Mouse (Mus musculus) E14TG2a.4 (cell line): ENCODE measurements at regions not wholly inside any gene's neighbourhood (a gene's known extent, or its start where the extent isn't known, plus 50 kb on each side); places are given as distances from the start of the nearest gene placed in this dataset.
A peak's percentile ranks its signal among the peaks of the same experiment; 100 is the strongest.

Experiments used
- H3K27me3 ChIP-seq: 2 replicates; pipeline ENCODE4 v1.6.1; 2014; ENCODE audit warnings: low read length, control low read depth; ENCODE audit not compliant: insufficient read depth
- H3K36me3 ChIP-seq: 2 replicates; pipeline ENCODE4 v1.6.1; 2014; ENCODE audit warnings: low read length, control low read depth; ENCODE audit not compliant: insufficient read depth
- H3K4me1 ChIP-seq: replicated peaks from 2 replicates; pipeline ENCODE4 v1.6.1; 2014; ENCODE audit warnings: low read depth, low read length, control low read depth
- H3K4me3 ChIP-seq: replicated peaks from 2 replicates; pipeline ENCODE4 v1.5.1; 2014; ENCODE audit warnings: mild to moderate bottlenecking, low read length
- H3K9me3 ChIP-seq: 2 replicates; pipeline ENCODE4 v1.6.1; 2014; ENCODE audit warnings: low read length, control low read depth
- CTCF ChIP-seq: conservative IDR thresholded peaks from 2 replicates; pipeline ENCODE4 v1.5.1; 2014; ENCODE audit warnings: low read length
- NANOG ChIP-seq: IDR thresholded peaks from 2 replicates; pipeline ENCODE4 v1.6.1; 2014; ENCODE audit warnings: borderline replicate concordance, low read length, mixed read lengths
- POU5F1 ChIP-seq: IDR thresholded peaks from 2 replicates; pipeline ENCODE4 v1.6.1; 2014; ENCODE audit warnings: low read length, borderline replicate concordance

DNA sequence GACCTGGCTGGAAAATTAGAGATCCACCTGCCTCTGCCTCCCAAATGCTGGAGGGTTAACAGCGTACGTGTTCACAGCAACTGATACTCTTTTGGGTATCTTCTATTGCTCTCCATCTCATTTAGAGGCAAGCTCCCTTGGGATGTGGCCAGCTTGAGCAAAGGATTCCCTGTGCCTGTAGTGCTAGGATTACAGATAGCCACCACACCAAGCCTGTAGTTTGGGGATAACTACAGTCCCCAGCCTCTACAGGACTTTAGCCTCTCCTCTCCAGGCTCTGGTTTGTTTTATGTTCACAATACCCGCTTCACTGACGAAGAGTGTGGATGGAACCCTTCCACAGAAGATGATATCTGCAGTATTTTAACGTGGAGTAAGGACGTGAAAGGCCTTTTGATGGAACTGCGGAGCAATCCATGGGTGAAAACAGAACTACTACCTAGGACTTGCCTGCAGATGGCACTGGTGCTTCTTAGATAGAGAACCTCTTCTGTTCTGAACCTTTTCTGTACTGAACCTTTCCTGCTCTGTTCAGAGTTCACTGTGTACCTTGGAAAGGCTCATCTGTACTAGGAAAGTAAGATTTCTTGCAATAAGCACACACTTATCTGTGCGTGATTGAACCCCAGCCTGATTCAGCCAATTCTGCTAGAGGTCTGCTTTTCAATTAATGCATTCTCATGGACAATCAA lies 176.6 kb downstream of the Wdr20rt start:
- Histone ChIP-seq H3K9me3 (no peaks in the 10 kb centered on the region), H3K27me3 (no peaks in the 10 kb centered on the region), H3K4me1 (no peaks in the 10 kb centered on the region), H3K36me3 (no peaks in the 10 kb centered on the region), H3K4me3 (no peak overlapping the region)
- TF ChIP-seq NANOG (no peak), POU5F1 (no peak), CTCF (peak; percentile 21)

DNA sequence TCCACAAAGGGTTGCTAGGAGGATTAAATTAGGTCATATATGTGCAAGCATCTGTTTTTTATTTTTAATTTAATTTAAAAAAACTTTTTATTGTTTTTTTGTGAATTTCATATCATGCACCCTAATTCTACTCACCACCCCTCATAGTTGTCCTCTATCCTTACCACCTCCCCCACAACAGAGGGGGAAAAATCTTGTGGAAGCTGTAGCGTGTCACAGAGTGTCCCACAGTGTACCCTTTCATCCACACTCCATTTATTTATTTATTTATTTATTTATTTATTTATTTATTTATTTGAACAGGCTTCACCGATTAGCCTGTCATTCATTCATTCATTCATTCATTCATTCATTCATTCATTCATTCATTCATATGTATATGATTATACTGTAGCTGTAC lies 177.8 kb downstream of the Wdr20rt start:
- H3K36me3 ChIP-seq: no peaks in the 10 kb centered on the region
- TF ChIP-seq POU5F1 (no peak), CTCF (no peak), NANOG (no peak)
- H3K27me3 ChIP-seq: no peaks in the 10 kb centered on the region
- H3K9me3 ChIP-seq: no peaks in the 10 kb centered on the region
- H3K4me1 ChIP-seq: no peaks in the 10 kb centered on the region
- no peak overlapping the region for H3K4me3 ChIP-seq

DNA sequence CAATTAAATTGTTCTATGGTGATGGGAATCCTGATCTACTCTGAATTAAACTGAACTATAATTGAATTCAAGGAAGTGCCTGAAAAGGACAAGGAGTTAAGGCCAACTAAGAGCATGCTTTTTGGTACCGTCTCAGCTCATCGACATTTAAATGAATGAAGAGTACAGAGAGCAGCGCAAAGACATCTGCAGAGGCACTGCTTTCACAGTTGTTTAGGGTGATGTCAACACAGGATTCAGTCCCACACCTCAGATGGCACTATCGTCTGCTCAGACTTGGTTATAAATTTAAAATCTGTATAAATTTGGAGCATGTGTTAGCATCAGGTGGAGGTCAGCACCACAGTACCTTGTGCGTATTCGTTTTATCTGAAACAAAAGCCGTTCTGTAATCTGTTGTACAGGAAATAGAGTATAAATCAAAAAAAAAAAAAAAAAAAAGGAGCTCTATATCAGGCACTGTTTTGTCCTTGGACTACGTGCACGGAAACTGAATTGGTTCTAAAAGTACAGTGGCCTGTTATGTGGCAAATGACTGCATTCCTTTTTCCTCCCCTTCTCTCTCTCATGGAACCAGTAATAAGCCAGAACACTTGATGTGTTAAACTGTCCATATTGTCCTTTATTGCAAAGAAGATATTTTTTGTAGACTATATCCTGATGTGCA lies 187.8 kb downstream of the Wdr20rt start:
- H3K9me3 ChIP-seq: no peaks in the 10 kb centered on the region
- no peaks in the 10 kb centered on the region for H3K27me3 ChIP-seq
- H3K4me3 ChIP-seq: no peak overlapping the region
- H3K4me1 ChIP-seq: no peaks in the 10 kb centered on the region
- H3K36me3 ChIP-seq: no peaks in the 10 kb centered on the region
- TF ChIP-seq CTCF: no peak
- TF ChIP-seq NANOG: no peak
- TF ChIP-seq POU5F1: no peak

DNA sequence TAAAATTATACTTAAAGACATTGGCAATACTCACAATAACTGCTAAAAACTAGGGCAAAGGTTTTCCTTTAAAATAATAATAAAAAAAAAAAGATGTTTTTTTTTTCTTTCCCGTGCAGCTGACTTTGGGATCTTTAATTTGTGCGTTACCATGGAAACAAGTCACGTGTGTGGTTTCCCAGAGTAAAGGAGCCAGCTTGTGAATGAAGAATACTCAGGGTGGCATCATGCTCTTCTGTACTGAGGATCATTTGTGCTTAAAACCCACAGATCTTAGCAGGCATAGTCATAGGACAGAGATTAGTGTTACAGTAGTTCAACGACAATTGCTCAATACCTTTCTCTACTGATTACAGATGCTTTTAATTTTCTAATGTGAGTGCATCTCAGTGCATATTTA lies 189.1 kb downstream of the Wdr20rt start:
- TF ChIP-seq CTCF (no peak), POU5F1 (no peak), NANOG (no peak)
- no peak overlapping the region for H3K4me3 ChIP-seq

DNA sequence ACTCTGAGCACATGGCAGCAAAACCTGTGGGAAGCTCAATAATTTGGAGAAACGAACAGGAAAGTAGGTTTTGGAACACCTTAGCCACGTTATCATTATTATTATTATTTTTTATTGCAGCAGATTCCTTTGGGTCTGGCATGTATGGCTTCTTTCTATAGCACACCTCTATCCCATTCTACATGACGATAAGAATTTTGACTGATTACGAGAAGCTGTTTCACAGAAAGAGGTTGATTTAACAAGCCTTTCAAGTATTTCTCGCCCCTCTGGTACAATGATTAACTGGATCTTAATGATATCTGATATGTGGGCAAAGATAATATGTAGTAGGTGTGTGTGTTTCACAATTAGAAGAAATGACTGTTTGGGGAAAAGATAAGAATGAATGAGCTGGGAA lies 191.6 kb downstream of the Wdr20rt start:
- Histone ChIP-seq H3K4me3 (no peak overlapping the region), H3K36me3 (no peaks in the 10 kb centered on the region), H3K9me3 (no peaks in the 10 kb centered on the region), H3K27me3 (no peaks in the 10 kb centered on the region), H3K4me1 (no peaks in the 10 kb centered on the region)
- TF ChIP-seq POU5F1 (no peak), NANOG (no peak), CTCF (no peak)

More for the DNA sequence above, 189.1 kb downstream of the Wdr20rt start:
- Histone ChIP-seq H3K27me3 (no peaks in the 10 kb centered on the region), H3K36me3 (no peaks in the 10 kb centered on the region), H3K4me1 (no peaks in the 10 kb centered on the region), H3K9me3 (no peaks in the 10 kb centered on the region)

DNA sequence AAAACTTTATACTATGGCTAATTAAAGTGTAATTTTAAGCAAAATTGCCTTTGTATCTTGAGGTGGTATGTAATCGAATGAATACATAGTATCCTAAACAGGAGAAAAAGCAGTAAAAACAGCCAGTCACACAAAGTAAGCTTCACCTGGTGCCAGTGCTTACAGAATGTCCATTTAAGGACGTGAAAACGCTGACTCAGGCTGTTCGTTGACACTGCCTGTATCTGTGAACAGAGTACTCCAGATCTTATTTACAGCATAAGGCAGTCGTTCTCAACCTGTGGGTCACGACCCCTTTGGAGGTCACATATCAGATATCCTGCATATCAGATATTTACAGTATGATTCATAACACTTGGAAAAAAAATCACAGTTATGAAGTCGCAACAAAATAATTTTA lies 194.8 kb downstream of the Wdr20rt start:
- H3K9me3 ChIP-seq: no peaks in the 10 kb centered on the region
- H3K4me3 ChIP-seq: no peak overlapping the region
- TF ChIP-seq NANOG: no peak
- no peak for TF ChIP-seq POU5F1
- no peak for TF ChIP-seq CTCF
- no peaks in the 10 kb centered on the region for H3K36me3 ChIP-seq
- no peaks in the 10 kb centered on the region for H3K4me1 ChIP-seq
- no peaks in the 10 kb centered on the region for H3K27me3 ChIP-seq

DNA sequence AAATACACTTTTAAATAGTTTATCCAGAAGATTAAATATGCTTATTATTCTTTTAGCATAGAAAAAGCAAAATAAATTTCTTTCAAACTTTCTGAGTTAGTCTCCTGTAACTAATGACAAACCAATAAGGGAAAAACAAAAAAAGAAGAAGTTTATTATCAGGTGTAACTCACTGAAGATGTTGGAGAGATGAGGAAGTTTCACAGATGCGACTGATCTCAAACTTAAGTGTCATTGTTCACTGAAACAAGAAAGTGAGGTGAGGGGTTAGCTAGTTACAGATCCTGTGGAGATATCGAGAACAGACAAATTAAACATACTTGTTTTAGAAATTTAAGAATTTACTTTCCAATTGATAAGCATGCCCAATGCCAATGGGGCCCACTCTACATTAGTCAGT lies 199.2 kb downstream of the Wdr20rt start:
- H3K27me3 ChIP-seq: no peaks in the 10 kb centered on the region
- H3K4me1 ChIP-seq: peaks cover 18% of the 10 kb centered on the region
- no peaks in the 10 kb centered on the region for H3K9me3 ChIP-seq
- H3K4me3 ChIP-seq: no peak overlapping the region
- no peaks in the 10 kb centered on the region for H3K36me3 ChIP-seq
- no peak for TF ChIP-seq CTCF
- no peak for TF ChIP-seq NANOG
- TF ChIP-seq POU5F1: no peak

DNA sequence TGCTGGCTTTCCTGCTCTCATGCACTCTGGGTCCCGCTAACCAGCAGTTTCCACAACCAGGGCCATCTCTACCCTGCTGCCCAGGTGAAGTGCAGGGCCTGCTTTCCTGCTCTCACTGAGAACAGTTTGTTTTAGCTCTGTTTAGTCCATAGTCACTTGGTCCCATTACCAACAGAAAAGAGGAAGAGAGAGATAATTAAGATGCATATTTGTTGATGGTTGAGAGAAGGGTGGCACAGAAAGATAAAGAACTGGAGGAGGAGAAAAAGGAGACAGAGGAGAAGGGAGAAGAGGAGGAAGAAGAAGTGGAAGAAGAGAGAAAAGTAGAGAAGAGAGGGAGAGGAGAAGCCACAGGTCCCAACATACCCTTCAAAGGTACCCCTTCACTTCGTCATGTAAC lies 200.1 kb downstream of the Wdr20rt start:
- H3K4me3 ChIP-seq: no peak overlapping the region
- H3K9me3 ChIP-seq: no peaks in the 10 kb centered on the region
- no peaks in the 10 kb centered on the region for H3K36me3 ChIP-seq
- H3K27me3 ChIP-seq: no peaks in the 10 kb centered on the region
- peaks cover 25% of the 10 kb centered on the region for H3K4me1 ChIP-seq
- TF ChIP-seq CTCF (no peak), POU5F1 (no peak), NANOG (no peak)

DNA sequence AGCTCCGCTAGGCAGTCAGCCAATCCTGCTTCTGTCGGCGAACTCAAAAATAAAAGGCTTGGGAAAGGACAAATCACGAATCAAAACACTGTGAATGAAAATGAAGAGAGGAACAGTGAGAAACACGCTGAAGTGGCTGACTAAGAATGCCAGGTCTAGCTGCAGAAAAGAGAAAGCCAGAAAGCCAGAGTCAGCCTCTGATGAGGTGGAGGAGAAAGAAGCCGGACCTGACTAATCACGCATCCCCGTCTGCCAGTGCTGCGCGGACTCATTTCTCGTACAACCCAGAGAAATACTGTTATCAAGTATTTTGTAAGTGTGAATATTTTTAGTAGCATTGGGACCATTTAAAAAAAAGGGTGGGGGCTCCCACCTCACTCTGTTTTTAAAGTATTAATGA lies 201.6 kb downstream of the Wdr20rt start:
- no peak for TF ChIP-seq CTCF
- TF ChIP-seq POU5F1: no peak
- no peak for TF ChIP-seq NANOG
- Histone ChIP-seq H3K9me3 (no peaks in the 10 kb centered on the region), H3K36me3 (no peaks in the 10 kb centered on the region), H3K4me1 (peaks cover 25% of the 10 kb centered on the region), H3K27me3 (no peaks in the 10 kb centered on the region), H3K4me3 (no peak overlapping the region)
